Mouse (Mus musculus) heart, adult 10 weeks (tissue): ENCODE measurements around the gene Tcf25. TPM values are rescaled to one million over a fixed set of nuclear protein-coding genes. Genes with fewer than 3 reads are reported as not detected.

Experiments used
- polyA plus RNA-seq: library from polyadenylated mRNA; stranded (reverse); fragments of 350-450 nt; fragmentation: Illumina TruSeq; extraction: RNeasy Lipid Tissue Mini Kit (QIAGEN cat#74804); gene quantifications from one replicate; pipeline ENCODE4 v1.2.3, GENCODE M21; 2014; ENCODE audit warnings: low read depth, low replicate concordance

Gene Tcf25
- 164 TPM for polyA plus RNA-seq

DNA sequence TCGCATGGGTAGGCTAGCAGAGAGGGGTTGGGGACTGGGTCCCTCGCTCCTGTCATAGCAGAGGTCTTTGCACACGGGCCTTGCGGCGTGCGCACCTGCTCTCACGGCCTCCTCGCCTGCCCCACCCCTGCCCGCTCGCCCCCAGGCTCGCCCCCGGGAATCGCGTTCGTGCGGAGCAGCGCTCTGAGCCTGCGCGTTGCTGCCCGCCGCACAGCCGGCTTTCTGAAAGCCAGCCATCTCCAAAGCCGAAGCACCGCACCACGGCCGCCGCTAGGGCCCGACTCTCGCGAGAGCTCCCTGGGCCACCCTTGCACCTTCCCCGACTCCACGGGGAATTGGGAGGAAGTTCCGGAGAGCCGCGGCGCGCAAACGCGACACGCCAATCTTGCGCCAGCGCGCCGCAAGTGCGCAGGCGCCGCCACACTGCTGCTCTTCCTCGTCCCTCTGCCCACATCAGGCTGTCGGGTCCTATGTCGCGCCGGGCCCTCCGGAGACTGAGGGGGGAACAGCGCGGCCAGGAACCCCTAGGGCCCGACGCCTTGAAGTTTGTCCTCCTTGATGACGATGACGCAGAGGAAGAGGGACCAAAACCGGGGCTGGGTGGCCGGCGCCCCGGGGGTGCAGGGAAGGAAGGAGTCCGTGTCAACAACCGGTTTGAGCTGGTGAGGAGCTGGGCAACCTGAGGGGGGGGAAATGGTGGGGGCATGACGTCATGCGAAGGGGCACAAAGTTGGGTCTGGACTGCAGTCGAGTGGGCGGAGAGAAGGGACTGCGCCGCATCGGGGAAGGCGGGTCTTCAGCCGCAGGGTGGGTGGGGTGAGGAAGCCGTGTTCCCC, at the start of gene Tcf25:
Tcf25 (plus strand) TSS at position 351 of the 836 bp plus-strand sequence.

GRCm38 (mm10) chr8:123332262-123333090, 41.1 kb upstream of the Tcf25 start, which contains the start of gene Spire2:
Spire2 (plus strand) TSS chr8:123332713.

GRCm38 (mm10) chr8:123406786-123407185, 33.2 kb downstream of the Tcf25 start, which contains the start of gene Mc1r:
Mc1r (plus strand) TSS chr8:123407107.

DNA sequence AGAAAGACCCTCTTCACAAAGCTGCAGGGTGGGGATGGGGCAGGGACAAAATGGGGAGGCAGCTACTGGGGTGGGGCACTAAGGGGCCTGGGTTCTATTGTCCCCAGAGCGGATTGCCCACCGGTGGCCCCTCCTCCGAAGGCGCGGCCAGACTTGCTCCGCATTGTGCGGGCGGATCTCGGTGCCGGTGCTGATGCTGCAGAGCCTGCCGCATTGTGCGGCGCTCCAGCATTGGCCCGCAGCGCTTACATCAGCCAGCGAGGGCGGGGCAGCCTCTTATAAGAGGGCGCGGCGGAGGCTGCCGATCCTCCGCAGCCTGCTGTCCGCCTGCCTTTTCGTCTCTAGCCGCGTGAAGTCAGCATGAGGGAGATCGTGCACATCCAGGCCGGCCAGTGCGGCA, 37.7 kb downstream of the Tcf25 start, which contains the start of gene Tubb3:
Tubb3 (plus strand) TSS at position 179 of the 400 bp plus-strand sequence.

DNA sequence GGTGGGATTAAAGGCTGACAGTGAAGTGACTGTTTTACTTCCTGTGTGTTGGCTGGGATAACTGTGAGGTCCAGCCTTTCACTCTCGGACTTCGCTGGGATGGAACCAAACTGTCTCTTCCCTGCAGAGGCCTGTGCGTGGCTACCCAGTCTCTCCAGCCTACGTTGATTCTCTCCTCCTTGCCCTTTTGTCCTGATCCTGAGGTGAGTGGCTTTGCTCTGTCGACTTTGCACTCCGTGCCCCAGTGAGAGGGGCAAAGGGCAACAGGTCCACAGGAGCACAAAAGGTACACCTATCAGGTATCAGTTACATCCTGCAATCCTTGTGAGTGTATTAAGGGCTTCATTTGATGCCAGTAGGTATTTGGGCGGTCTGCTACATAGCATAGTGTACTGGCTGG, 49.9 kb downstream of the Tcf25 start, which contains the start of gene Def8:
Def8 (plus strand) TSS at position 87 of the 400 bp plus-strand sequence.

Other genes starting within 250 kb of the Tcf25 start
- 0.10 TPM for gene Sult5a1, start 215.4 kb upstream of the Tcf25 start, polyA plus RNA-seq
- gene Dpep1, start 187.5 kb upstream of the Tcf25 start, polyA plus RNA-seq: 50.5 TPM
- gene Chmp1a, start 161.0 kb upstream of the Tcf25 start, polyA plus RNA-seq: 67.3 TPM
- gene Spata33, start 160.9 kb upstream of the Tcf25 start, polyA plus RNA-seq: 30.4 TPM
- gene Cdk10, start 148.9 kb upstream of the Tcf25 start, polyA plus RNA-seq: 32.9 TPM
- 4.2 TPM for gene Spata2l, start 137.5 kb upstream of the Tcf25 start, polyA plus RNA-seq
- gene Zfp276, start 119.6 kb upstream of the Tcf25 start, polyA plus RNA-seq: 15.2 TPM
- 19.4 TPM for gene Vps9d1, start 119.4 kb upstream of the Tcf25 start, polyA plus RNA-seq
- gene Fanca, start 55.2 kb upstream of the Tcf25 start, polyA plus RNA-seq: 3.1 TPM
- gene Spire2, start 41.0 kb upstream of the Tcf25 start, polyA plus RNA-seq: not detected
- not detected for gene Mc1r, start 33.4 kb downstream of the Tcf25 start, polyA plus RNA-seq
- gene Tubb3, start 37.7 kb downstream of the Tcf25 start, polyA plus RNA-seq: 1.1 TPM
- 50.7 TPM for gene Def8, start 49.8 kb downstream of the Tcf25 start, polyA plus RNA-seq
- 36.9 TPM for gene Afg3l1, start 104.2 kb downstream of the Tcf25 start, polyA plus RNA-seq
- gene Dbndd1, start 141.7 kb downstream of the Tcf25 start, polyA plus RNA-seq: not detected
- gene Gas8, start 145.1 kb downstream of the Tcf25 start, polyA plus RNA-seq: 6.7 TPM